Mouse (Mus musculus): ENCODE measurements around the gene Tmed4.

GRCm38 (mm10) chr11:6293601-6294000 is 18.9 kb upstream of the Tmed4 start:
- TF ChIP-seq CTCF (IDR thresholded peaks at IDR 0.05) (no peak), POLR2A (IDR thresholded peaks at IDR 0.05; ENCODE audit: insufficient read depth, low read depth, low read length) (no peak), EP300 (IDR thresholded peaks at IDR 0.05; ENCODE audit: insufficient read depth, low read depth, low read length) (no peak)

Measured in heart, adult 2 months (tissue).